Mouse (Mus musculus) hindbrain, embryonic 15.5 days (tissue): ENCODE results near the gene Nhlrc2. TPM values are rescaled to one million over a fixed set of nuclear protein-coding genes. Genes with fewer than 3 reads are reported as not detected.
A peak's percentile ranks its signal among the peaks of the same experiment; 100 is the strongest.
"Not testable (repeated sequence)": the region's sequence is repeated elsewhere in the genome, so short reads cannot be mapped to it uniquely, and the experiment has no call there.

Experiments used
- ATAC-seq: fragments of 200-750 bp; cut with Nextera tagmentation; 2 replicates; pipeline ENCODE4 v1.8.0; 2017; ENCODE audit warnings: low read depth, moderate number of reproducible peaks, moderate TSS enrichment; ENCODE audit not compliant: low FRiP score
- H3K27ac ChIP-seq: fragments of 300-500 bp; sonication (generic); replicated peaks from 2 replicates; pipeline ENCODE4 v1.5.1; 2015; ENCODE audit warnings: mild to moderate bottlenecking, inconsistent platforms
- H3K27me3 ChIP-seq: fragments of 300-500 bp; sonication (generic); 2 replicates; pipeline ENCODE4 v1.6.1; 2015; ENCODE audit warnings: control low read depth, inconsistent platforms
- H3K36me3 ChIP-seq: fragments of 300-500 bp; sonication (generic); 2 replicates; pipeline ENCODE4 v1.6.1; 2015; ENCODE audit warnings: control low read depth, inconsistent platforms
- H3K4me1 ChIP-seq: fragments of 300-500 bp; sonication (generic); replicated peaks from 2 replicates; pipeline ENCODE4 v1.6.1; 2015; ENCODE audit warnings: control low read depth, inconsistent platforms
- H3K4me2 ChIP-seq: fragments of 300-500 bp; sonication (generic); 2 replicates; pipeline ENCODE4 v1.6.1; 2015; ENCODE audit warnings: moderate library complexity, mild to moderate bottlenecking, inconsistent platforms
- H3K4me3 ChIP-seq: fragments of 300-500 bp; sonication (generic); 2 replicates; pipeline ENCODE4 v1.5.1; 2015; ENCODE audit warnings: mild to moderate bottlenecking, inconsistent platforms
- H3K9ac ChIP-seq: fragments of 300-500 bp; sonication (generic); 2 replicates; pipeline ENCODE4 v1.6.1; 2015; ENCODE audit warnings: inconsistent platforms
- H3K9me3 ChIP-seq: fragments of 300-500 bp; sonication (generic); 2 replicates; pipeline ENCODE4 v1.6.1; 2016; ENCODE audit warnings: control low read depth, inconsistent platforms
- WGBS: fragments of 180-500 bp; shearing (Covaris S2); methylation state at CpG from one replicate; pipeline ENCODE4 v1.1.7; 2015; 5-methylcytosine and 5-hydroxymethylcytosine counted together
- polyA plus RNA-seq: library from polyadenylated mRNA; unstranded; fragments of >200 nt; fragmentation: Nextera tagmentation; extraction: Ambion mirVana; gene quantifications from 2 replicates; pipeline ENCODE4 v1.2.1, GENCODE M21; 2015

Nhlrc2 gene
- polyA plus RNA-seq = 7.4 and 8.8 TPM in 2 replicates

GRCm38 (mm10) chr19:56548230-56549032 lies at the start of gene Nhlrc2:
Gene Nhlrc2, plus strand, starts transcription at chr19:56548261.
- Histone ChIP-seq H3K4me1 (peaks cover 28% of the 10 kb centered on the region), H3K4me3 (peak within 1 kb of the TSS; percentile 95), H3K27me3 (no peaks in the 10 kb centered on the region), H3K27ac (peak within 1 kb of the TSS; percentile 95), H3K9me3 (no peaks in the 10 kb centered on the region), H3K9ac (peak within 1 kb of the TSS; percentile 92), H3K4me2 (peak within 1 kb of the TSS; percentile 73), H3K36me3 (peaks cover 26% of the 10 kb centered on the region)
- ATAC-seq = peak; percentile 89
- WGBS = under 1% methylated on average over 69 of the region's 69 CpGs

GRCm38 (mm10) chr19:56503069-56503468 lies 45.0 kb upstream of the Nhlrc2 start:
- not testable (repeated sequence) for H3K4me1 ChIP-seq, H3K4me2 ChIP-seq, H3K36me3 ChIP-seq, H3K9me3 ChIP-seq, H3K4me3 ChIP-seq, H3K9ac ChIP-seq, H3K27ac ChIP-seq, H3K27me3 ChIP-seq, ATAC-seq
- no CpG with 5 or more reads among the region's 5 CpGs for WGBS

DNA sequence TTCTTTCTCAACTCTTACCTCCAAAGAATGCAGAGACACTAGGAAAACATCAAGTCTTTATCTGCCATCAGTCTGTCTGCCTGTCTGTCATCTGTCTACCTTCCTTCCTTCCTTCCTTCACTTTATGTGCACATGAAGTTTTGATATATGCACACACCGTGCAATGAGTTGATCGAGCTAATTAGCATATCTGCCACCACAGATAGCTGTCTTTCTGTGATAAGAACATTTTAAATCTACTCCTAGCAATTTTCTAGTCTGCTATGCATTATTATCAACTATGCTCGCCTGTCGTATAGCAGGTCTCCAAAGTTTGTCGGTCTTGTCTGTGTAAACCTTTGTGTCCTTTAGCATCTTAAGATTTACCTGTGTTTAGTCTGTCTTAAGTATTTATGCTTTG lies 44.5 kb upstream of the Nhlrc2 start:
- not testable (repeated sequence) for H3K27ac ChIP-seq, H3K36me3 ChIP-seq, H3K4me3 ChIP-seq, H3K9me3 ChIP-seq, ATAC-seq, H3K9ac ChIP-seq, H3K4me2 ChIP-seq, H3K4me1 ChIP-seq, H3K27me3 ChIP-seq
- no CpG with 5 or more reads among the region's 5 CpGs for WGBS

- not testable (repeated sequence) for ATAC-seq, H3K4me1 ChIP-seq, H3K9ac ChIP-seq, H3K4me2 ChIP-seq, H3K27ac ChIP-seq, H3K27me3 ChIP-seq, H3K4me3 ChIP-seq, H3K9me3 ChIP-seq, H3K36me3 ChIP-seq
- WGBS = no CpG with 5 or more reads among the region's 4 CpGs
These were observed 36.9 kb upstream of the Nhlrc2 start for GRCm38 (mm10) chr19:56511207-56511606.

GRCm38 (mm10) chr19:56513527-56513926 lies 34.5 kb upstream of the Nhlrc2 start:
- not testable (repeated sequence) for H3K4me2 ChIP-seq, H3K9ac ChIP-seq, H3K27ac ChIP-seq, ATAC-seq, H3K4me1 ChIP-seq, H3K27me3 ChIP-seq, H3K36me3 ChIP-seq, H3K4me3 ChIP-seq, H3K9me3 ChIP-seq
- WGBS = no CpG with 5 or more reads among the region's 2 CpGs

- not testable (repeated sequence) for H3K4me2 ChIP-seq, H3K4me3 ChIP-seq, H3K9ac ChIP-seq, H3K27ac ChIP-seq, ATAC-seq, H3K36me3 ChIP-seq, H3K27me3 ChIP-seq, H3K4me1 ChIP-seq, H3K9me3 ChIP-seq
- no CpG with 5 or more reads among the region's 7 CpGs for WGBS
These were observed 28.7 kb upstream of the Nhlrc2 start for GRCm38 (mm10) chr19:56519408-56519807.

DNA sequence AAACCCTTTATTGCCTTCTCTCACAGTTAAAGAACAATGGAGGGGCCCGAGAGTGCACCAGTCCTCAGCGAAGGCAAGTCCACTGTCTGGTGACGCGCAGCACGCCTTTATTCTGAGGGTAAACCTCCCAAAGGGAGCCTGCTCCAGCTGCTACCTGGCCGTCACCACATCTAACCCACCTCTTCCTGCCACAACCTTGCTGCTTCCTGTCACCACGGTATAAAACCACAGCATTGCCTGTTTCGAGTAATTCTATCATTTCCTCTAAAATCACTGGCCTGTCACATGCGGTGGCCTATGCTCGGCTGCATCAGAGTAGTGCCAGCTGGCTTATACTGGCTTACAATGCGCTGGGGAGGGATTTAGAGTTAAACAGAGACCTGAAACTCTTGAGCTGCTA lies 17.5 kb upstream of the Nhlrc2 start:
- not testable (repeated sequence) for H3K27me3 ChIP-seq, H3K9me3 ChIP-seq, H3K27ac ChIP-seq, H3K4me1 ChIP-seq, ATAC-seq, H3K4me3 ChIP-seq, H3K36me3 ChIP-seq, H3K4me2 ChIP-seq, H3K9ac ChIP-seq
- WGBS = no CpG with 5 or more reads among the region's 11 CpGs

- H3K4me2 ChIP-seq = no peak overlapping the region
- H3K27me3 ChIP-seq = no peaks in the 10 kb centered on the region
- no peak overlapping the region for H3K9ac ChIP-seq
- ATAC-seq = no peak
- H3K4me1 ChIP-seq = no peaks in the 10 kb centered on the region
- no peaks in the 10 kb centered on the region for H3K9me3 ChIP-seq
- no peak overlapping the region for H3K4me3 ChIP-seq
- no peak overlapping the region for H3K27ac ChIP-seq
- 96% methylated on average over 12 of the region's 12 CpGs for WGBS
- H3K36me3 ChIP-seq = no peaks in the 10 kb centered on the region
These were observed 16.8 kb upstream of the Nhlrc2 start for GRCm38 (mm10) chr19:56531251-56531650.

DNA sequence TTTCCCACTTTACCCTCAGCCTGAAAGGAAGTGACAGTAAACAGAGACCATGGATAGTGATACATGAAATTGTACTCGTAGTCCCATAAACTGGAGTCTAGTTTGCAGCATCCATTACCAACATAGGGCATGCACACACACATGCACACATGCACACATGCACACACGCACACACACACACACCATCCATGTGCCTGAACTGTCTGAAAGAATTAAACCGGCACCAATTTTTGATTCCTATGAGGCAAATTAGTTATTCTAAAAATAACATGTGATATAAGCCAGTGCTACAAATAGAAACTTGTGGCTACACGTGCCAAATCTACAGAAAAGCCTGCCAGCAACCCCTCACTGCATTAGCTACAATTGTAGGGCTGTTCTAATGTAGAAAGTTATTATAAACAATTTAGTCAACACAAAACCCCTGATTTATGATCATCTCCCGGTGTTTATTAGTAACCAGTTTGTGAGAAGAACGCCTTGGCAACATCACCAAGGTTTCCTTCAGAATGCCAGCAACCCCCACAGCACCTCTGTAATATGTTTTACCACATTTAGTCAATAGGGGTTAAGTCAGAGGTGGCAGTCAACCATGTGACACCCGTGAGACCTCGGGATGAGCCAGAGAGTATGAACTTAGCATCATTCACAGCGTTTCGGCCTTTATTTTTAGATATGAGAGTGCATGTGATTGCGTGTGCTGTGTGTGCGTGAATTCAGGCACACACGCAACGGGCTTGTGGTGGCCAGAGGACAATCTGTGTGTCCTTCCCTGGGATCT lies 14.6 kb upstream of the Nhlrc2 start:
- Histone ChIP-seq H3K9me3 (no peaks in the 10 kb centered on the region), H3K4me1 (no peaks in the 10 kb centered on the region), H3K4me2 (no peak overlapping the region), H3K9ac (no peak overlapping the region), H3K27me3 (no peaks in the 10 kb centered on the region), H3K36me3 (0 out of 2 replicates have a peak, but pooled peaks cover 3% of the 10 kb centered on the region), H3K4me3 (no peak overlapping the region), H3K27ac (no peak overlapping the region)
- WGBS = 94% methylated on average over 14 of the region's 14 CpGs
- no peak for ATAC-seq

DNA sequence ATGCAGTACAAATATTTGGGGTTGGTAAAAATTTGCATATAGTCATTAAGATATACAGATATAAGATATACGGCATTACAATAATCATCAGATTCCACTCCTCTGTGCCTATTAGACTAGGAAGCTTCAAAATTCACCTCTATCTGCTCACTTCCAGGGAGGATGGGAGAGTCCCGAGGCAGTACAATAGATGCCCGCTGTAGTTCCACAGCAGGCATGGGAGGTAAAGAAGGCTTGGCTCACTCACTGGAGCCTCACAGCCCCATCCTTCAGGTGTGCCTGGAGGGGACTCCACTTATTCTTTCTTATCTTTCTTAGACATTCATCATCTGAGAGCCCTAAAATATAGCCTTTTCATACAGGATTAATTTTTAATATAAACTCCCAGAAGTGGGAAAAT lies 13.7 kb upstream of the Nhlrc2 start:
- no peak for ATAC-seq

DNA sequence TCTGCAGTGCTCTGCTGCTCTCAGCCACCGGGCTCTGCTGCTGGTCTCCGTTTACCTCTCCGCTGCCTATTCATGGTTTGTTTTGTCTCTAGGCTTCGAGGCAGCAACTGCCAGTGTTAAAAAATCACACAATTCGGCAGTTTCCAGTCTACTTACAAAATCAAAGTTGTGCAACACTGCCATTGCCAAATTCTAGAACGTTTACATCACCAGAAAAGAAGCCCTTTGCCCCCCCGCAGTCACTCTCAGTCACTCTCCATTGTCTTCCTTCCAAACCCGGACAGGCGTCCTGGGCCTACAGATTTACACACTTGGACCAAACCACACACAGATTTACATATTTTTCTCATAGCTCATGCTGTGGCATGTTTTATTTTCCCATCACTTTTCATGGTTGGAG lies 13.0 kb upstream of the Nhlrc2 start:
- Histone ChIP-seq H3K9me3 (no peaks in the 10 kb centered on the region), H3K27ac (no peak overlapping the region), H3K4me3 (no peak overlapping the region), H3K4me1 (no peaks in the 10 kb centered on the region), H3K4me2 (no peak overlapping the region), H3K9ac (no peak overlapping the region), H3K36me3 (0 out of 2 replicates have a peak, but pooled peaks cover 4% of the 10 kb centered on the region), H3K27me3 (no peaks in the 10 kb centered on the region)
- 60% methylated on average over 9 of the region's 9 CpGs for WGBS
- ATAC-seq = no peak

More for the DNA sequence above, 13.7 kb upstream of the Nhlrc2 start:
- H3K9me3 ChIP-seq = no peaks in the 10 kb centered on the region
- no peak overlapping the region for H3K4me3 ChIP-seq
- no peak overlapping the region for H3K4me2 ChIP-seq
- 0 out of 2 replicates have a peak, but pooled peaks cover 3% of the 10 kb centered on the region for H3K36me3 ChIP-seq
- 80% methylated on average over 3 of the region's 3 CpGs for WGBS
- H3K4me1 ChIP-seq = no peaks in the 10 kb centered on the region
- H3K27me3 ChIP-seq = no peaks in the 10 kb centered on the region
- no peak overlapping the region for H3K9ac ChIP-seq
- H3K27ac ChIP-seq = no peak overlapping the region

DNA sequence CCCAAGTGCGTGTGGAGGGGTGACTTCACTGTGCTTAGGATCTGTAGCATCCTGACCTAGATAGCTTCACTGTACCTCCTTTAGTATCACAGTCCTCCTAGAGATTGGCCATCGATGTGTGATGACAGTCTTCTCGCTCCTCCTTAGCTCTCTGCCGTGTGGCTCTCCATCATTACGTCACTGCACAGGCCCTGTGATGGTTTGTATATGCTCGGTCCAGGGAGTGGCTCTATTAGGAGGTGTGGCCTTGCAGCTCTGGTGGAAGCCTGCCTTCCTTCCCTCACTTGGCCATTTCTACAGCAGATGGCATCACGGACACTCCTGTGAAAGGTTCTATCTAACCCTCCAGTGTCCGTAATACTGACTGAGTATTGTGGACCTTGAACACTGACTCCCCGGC lies 12.3 kb upstream of the Nhlrc2 start:
- no peak for ATAC-seq
- Histone ChIP-seq H3K4me1 (no peaks in the 10 kb centered on the region), H3K27ac (no peak overlapping the region), H3K4me2 (no peak overlapping the region), H3K4me3 (no peak overlapping the region), H3K36me3 (0 out of 2 replicates have a peak, but pooled peaks cover 7% of the 10 kb centered on the region), H3K9me3 (no peaks in the 10 kb centered on the region), H3K9ac (no peak overlapping the region), H3K27me3 (no peaks in the 10 kb centered on the region)
- 92% methylated on average over 9 of the region's 9 CpGs for WGBS
